Mouse (Mus musculus): Measurements from ENCODE around the gene Rnf24. TPM values are rescaled to one million over a fixed set of nuclear protein-coding genes. Genes with fewer than 3 reads are reported as not detected.
"Not testable (repeated sequence)": the region's sequence is repeated elsewhere in the genome, so short reads cannot be mapped to it uniquely, and the experiment has no call there.

Gene Rnf24
- polyA plus RNA-seq, 1 experiment, result 21.1 TPM

GRCm38 (mm10) chr2:131309296-131309695, 43.4 kb downstream of the Rnf24 start:
- Histone ChIP-seq H3K27ac (ENCODE audit: insufficient read depth, low read length) (no peak overlapping the region), H3K4me3 (ENCODE audit: insufficient read depth, low read length) (no peak overlapping the region), H3K4me1 (ENCODE audit: control insufficient read depth, insufficient read depth, low read length) (no peaks in the 10 kb centered on the region)
- no peak for TF ChIP-seq POLR2A (IDR thresholded peaks at IDR 0.05; ENCODE audit: extremely low read depth, insufficient read depth, low read length)
- no peak for TF ChIP-seq CTCF (IDR thresholded peaks at IDR 0.05; ENCODE audit: extremely low read depth, insufficient read depth, low read length)

DNA sequence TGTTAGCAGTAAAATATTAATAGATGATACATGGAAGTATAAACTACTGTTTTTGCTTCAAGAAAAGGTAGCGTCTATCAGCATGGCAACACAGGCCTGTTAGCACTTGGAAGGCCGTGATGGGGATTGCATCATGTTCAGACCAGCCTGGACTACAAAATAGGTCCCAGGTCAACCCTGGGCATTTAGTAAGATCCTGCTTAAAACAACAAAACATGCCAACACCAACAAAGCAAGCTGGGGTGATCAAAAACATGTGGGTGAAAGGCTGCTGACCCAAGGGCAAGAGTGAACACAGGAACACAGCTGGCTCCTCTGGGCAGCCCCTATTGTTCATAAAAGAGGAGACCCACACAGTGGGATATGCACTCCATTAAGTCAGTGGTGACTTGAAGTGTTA, 44.9 kb downstream of the Rnf24 start:
- no peak overlapping the region for H3K4me3 ChIP-seq (ENCODE audit: insufficient read depth, low read length)
- no peak overlapping the region for H3K27ac ChIP-seq (ENCODE audit: insufficient read depth, low read length)
- no peak for TF ChIP-seq POLR2A (IDR thresholded peaks at IDR 0.05; ENCODE audit: extremely low read depth, insufficient read depth, low read length)
- no peak for TF ChIP-seq CTCF (IDR thresholded peaks at IDR 0.05; ENCODE audit: extremely low read depth, insufficient read depth, low read length)
- H3K4me1 ChIP-seq (ENCODE audit: control insufficient read depth, insufficient read depth, low read length), result no peaks in the 10 kb centered on the region

- TF ChIP-seq POLR2A (IDR thresholded peaks at IDR 0.05; ENCODE audit: extremely low read depth, insufficient read depth, low read length) (no peak), CTCF (IDR thresholded peaks at IDR 0.05; ENCODE audit: extremely low read depth, insufficient read depth, low read length) (no peak)
- H3K4me3 ChIP-seq (ENCODE audit: insufficient read depth, low read length), result no peak overlapping the region
- no peaks in the 10 kb centered on the region for H3K4me1 ChIP-seq (ENCODE audit: control insufficient read depth, insufficient read depth, low read length)
- no peak overlapping the region for H3K27ac ChIP-seq (ENCODE audit: insufficient read depth, low read length)
These were observed 45.3 kb downstream of the Rnf24 start for GRCm38 (mm10) chr2:131307391-131307790.

- not testable (repeated sequence) for H3K4me1 ChIP-seq (ENCODE audit: control insufficient read depth, insufficient read depth, low read length)
These were observed 47.5 kb downstream of the Rnf24 start for GRCm38 (mm10) chr2:131305226-131305625.

DNA sequence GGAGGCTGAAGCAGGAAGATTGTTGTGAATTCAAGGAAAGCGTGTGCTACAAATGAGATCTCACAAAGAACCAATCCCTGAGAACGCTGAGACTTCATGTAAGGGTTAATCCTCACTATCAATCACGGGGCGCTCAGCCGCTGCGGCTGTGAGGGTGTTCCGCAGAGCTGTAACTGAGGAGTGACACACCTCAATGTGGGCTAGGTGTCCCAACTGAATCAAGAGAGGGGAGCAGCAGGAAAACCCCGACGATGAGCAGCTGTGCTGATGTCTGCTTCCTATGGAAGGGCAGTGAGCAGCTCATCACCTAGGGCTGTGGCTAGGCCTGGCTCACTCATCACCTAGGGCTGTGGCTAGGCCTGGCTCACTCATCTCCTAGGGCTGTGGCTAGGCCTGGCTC, 48.2 kb downstream of the Rnf24 start:
- Histone ChIP-seq H3K4me1 (ENCODE audit: control insufficient read depth, insufficient read depth, low read length) (peaks cover 5% of the 10 kb centered on the region; the same call in 1 of the 2 replicates), H3K4me3 (ENCODE audit: insufficient read depth, low read length) (no peak overlapping the region), H3K27ac (ENCODE audit: insufficient read depth, low read length) (no peak overlapping the region)
- TF ChIP-seq POLR2A (IDR thresholded peaks at IDR 0.05; ENCODE audit: extremely low read depth, insufficient read depth, low read length) (no peak), CTCF (IDR thresholded peaks at IDR 0.05; ENCODE audit: extremely low read depth, insufficient read depth, low read length) (no peak)

More at GRCm38 (mm10) chr2:131305226-131305625, 47.5 kb downstream of the Rnf24 start:
- not testable (repeated sequence) for H3K4me3 ChIP-seq (ENCODE audit: insufficient read depth, low read length); H3K27ac ChIP-seq (ENCODE audit: insufficient read depth, low read length)

DNA sequence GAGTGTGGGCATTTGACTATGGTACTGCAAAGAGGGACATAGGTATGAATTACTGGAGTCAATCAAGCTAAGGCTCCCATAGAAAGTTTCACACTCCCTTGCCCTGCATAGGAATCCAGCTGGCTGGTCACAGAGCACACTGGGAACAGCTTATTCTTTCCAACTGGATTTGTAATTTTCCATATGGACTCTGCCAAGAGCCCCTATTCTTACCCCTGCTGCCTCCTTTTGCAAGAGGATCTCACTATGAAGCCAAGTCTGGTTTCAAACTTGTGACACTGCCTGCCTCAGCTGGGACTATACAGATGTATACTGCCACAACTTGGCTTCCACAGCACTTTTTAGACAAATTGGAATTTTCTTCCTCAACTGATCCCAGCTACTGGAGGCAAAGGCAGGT, 51.1 kb downstream of the Rnf24 start:
- H3K27ac ChIP-seq (ENCODE audit: insufficient read depth, low read length), result no peak overlapping the region
- TF ChIP-seq CTCF (IDR thresholded peaks at IDR 0.05; ENCODE audit: extremely low read depth, insufficient read depth, low read length) (no peak), POLR2A (IDR thresholded peaks at IDR 0.05; ENCODE audit: extremely low read depth, insufficient read depth, low read length) (no peak)

DNA sequence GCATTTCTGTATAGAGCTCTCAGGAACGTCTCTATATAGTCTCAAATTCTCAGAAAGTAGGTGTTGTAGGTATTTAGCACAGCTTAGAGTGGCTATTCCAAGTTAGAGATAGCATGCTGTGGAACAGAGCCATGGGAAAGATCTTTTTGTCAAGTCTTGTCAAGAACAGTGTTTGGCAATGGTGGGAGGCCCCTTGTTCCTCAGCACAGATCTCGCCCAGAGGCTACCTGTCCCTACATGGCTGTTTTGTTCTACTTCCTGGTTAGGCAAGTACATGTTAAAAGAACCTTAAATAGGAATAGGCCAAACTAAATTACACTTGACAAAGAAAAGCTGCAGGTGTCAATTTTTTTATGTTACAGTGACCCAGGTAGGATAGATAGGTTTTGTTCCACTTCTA, 52.2 kb downstream of the Rnf24 start:
- TF ChIP-seq POLR2A (IDR thresholded peaks at IDR 0.05; ENCODE audit: extremely low read depth, insufficient read depth, low read length), result no peak
- TF ChIP-seq CTCF (IDR thresholded peaks at IDR 0.05; ENCODE audit: extremely low read depth, insufficient read depth, low read length), result no peak
- H3K4me3 ChIP-seq (ENCODE audit: insufficient read depth, low read length), result no peak overlapping the region
- no peak overlapping the region for H3K27ac ChIP-seq (ENCODE audit: insufficient read depth, low read length)
- H3K4me1 ChIP-seq (ENCODE audit: control insufficient read depth, insufficient read depth, low read length), result peaks cover 5% of the 10 kb centered on the region; the same call in 1 of the 2 replicates

More for the DNA sequence above, 51.1 kb downstream of the Rnf24 start:
- Histone ChIP-seq H3K4me3 (ENCODE audit: insufficient read depth, low read length) (no peak overlapping the region), H3K4me1 (ENCODE audit: control insufficient read depth, insufficient read depth, low read length) (peaks cover 5% of the 10 kb centered on the region; the same call in 1 of the 2 replicates)

GRCm38 (mm10) chr2:131298674-131299073, 54.0 kb downstream of the Rnf24 start:
- not testable (repeated sequence) for H3K4me1 ChIP-seq (ENCODE audit: control insufficient read depth, insufficient read depth, low read length)

GRCm38 (mm10) chr2:131296746-131297261, 55.9 kb downstream of the Rnf24 start:
- Histone ChIP-seq H3K27ac (ENCODE audit: insufficient read depth, low read length) (no peak overlapping the region), H3K4me3 (ENCODE audit: insufficient read depth, low read length) (no peak overlapping the region)
- TF ChIP-seq CTCF (IDR thresholded peaks at IDR 0.05; ENCODE audit: extremely low read depth, insufficient read depth, low read length) (no peak), POLR2A (IDR thresholded peaks at IDR 0.05; ENCODE audit: extremely low read depth, insufficient read depth, low read length) (no peak)

More at GRCm38 (mm10) chr2:131298674-131299073, 54.0 kb downstream of the Rnf24 start:
- H3K4me3 ChIP-seq (ENCODE audit: insufficient read depth, low read length); H3K27ac ChIP-seq (ENCODE audit: insufficient read depth, low read length): not testable (repeated sequence)

DNA sequence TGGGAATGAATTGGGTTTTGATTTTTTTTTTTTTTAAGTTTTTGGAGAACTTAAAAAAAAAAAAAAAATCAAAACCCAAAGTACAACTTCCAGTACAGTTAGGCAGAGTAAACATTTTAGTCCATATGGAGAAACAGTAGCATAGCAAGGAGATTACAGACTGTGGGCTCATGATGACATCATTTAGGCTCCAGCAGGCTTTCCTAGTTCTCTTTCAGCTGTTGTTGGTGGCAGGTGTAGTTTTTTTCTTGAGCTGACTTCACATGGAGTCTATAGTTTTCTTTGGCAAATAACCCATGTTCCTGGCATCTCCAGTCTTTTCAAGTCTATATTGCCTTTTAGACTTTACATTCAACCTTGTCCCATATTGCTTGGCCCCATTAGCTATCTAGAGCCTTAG, 62.0 kb downstream of the Rnf24 start:
- no peaks in the 10 kb centered on the region; the same call in 1 of the 2 replicates for H3K4me1 ChIP-seq (ENCODE audit: control insufficient read depth, insufficient read depth, low read length)
- no peak overlapping the region for H3K4me3 ChIP-seq (ENCODE audit: insufficient read depth, low read length)
- no peak overlapping the region for H3K27ac ChIP-seq (ENCODE audit: insufficient read depth, low read length)
- no peak for TF ChIP-seq CTCF (IDR thresholded peaks at IDR 0.05; ENCODE audit: extremely low read depth, insufficient read depth, low read length)
- no peak for TF ChIP-seq POLR2A (IDR thresholded peaks at IDR 0.05; ENCODE audit: extremely low read depth, insufficient read depth, low read length)

More at GRCm38 (mm10) chr2:131296746-131297261, 55.9 kb downstream of the Rnf24 start:
- peaks cover 3% of the 10 kb centered on the region; the same call in 1 of the 2 replicates for H3K4me1 ChIP-seq (ENCODE audit: control insufficient read depth, insufficient read depth, low read length)
